Mouse (Mus musculus) skeletal muscle tissue, adult 2 months (tissue): ENCODE data around the gene C130074G19Rik.

ENCODE experiments used
- DNase-seq: peaks from one replicate; pipeline ENCODE4 v3.0.0-alpha.2; 2012; ENCODE audit warnings: low read depth, low spot score

Gene C130074G19Rik

DNA sequence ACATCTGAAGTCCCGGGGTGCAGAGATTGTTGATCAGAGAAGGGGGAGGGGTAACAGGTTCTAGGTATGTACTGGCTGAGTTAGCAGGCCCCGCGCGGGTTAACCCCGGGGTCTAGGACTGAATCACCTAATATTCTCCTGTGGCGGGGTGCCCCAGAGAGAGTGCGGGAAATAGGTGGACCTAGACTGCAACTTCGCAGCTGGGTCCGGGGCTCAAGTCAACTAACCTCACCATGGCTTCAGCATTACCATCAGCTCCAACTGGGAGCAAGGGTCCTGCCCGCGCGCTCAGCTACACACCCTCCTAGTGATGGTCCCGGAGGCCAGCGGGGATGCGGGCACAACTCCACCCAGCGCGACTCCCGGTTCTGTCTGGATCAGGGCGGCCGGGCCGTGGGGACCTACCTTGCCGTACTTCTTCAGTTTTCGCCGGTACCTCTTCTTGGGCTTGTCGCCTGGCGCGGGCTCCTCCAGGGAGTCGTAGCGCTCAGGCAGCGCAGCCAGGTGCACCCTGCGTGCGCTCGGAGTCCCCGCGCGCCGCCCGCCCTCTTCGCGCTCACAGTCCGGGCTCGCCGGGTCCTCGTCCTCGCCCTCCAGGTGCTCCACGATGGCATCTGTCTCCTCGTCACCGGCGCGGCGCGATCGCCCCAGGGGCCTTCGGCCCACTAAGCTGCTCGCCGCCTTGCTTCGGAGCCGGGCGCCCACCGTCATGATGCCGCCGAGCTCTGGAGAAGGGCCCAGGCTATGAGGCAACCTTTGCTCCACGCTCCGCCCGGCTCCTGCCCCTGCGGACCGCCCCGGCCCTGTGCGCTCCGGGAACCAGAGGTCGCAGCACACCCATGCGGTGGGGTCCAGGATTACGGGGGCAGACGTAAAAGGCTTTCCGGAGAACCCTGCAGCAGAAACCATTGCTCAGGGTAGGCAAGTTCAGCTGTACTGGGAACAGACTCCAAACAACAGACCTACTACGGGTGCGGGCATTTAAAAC, at the start of gene C130074G19Rik:
C130074G19Rik (minus strand) TSS at position 938 of the 988 bp plus-strand sequence.
- peak; percentile 19 for DNase-seq

GRCm38 (mm10) chr1:184931097-184931496, 48.1 kb upstream of the C130074G19Rik start:
- DNase-seq, result no peak

DNA sequence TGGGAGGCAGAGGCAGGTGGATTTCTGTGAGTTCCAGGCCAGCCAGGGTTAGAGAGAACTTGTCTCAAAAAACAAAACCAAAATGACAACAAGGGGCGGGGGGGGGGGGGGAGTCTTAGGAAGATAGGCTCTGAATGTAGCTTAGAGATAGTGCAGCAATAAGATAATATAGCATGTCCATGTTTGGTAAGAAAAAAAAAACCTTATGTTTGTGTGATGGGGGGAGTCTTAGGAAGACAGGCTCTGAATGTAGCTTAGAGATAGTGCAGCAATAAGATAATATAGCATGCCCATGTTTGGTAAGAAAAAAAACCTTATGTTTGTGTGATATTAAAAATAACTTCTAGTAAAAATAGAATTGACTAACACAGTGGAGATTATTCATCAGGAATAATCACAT, 45.4 kb upstream of the C130074G19Rik start:
- DNase-seq, result no peak

DNA sequence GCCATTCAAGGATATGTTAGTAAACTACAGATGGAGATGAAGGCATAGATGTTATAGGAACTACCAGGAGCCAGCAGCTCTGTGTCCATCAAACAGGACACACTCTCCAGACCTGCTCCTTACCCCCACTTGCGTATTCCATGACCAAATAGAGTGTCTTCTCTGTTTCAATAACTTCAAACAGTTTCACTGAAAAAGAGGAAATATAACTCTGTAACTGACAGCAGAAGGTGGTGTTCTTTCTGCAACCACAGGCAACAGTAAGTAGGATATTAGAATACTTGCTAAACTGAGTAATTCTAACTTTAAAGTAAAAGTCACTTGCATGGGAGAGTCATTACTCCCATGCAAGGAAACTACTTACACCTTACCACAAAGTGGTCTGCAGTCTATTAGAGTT, 44.9 kb upstream of the C130074G19Rik start:
- no peak for DNase-seq

- DNase-seq, result peak; percentile 86
These were observed 39.8 kb upstream of the C130074G19Rik start for GRCm38 (mm10) chr1:184922824-184923223.

DNA sequence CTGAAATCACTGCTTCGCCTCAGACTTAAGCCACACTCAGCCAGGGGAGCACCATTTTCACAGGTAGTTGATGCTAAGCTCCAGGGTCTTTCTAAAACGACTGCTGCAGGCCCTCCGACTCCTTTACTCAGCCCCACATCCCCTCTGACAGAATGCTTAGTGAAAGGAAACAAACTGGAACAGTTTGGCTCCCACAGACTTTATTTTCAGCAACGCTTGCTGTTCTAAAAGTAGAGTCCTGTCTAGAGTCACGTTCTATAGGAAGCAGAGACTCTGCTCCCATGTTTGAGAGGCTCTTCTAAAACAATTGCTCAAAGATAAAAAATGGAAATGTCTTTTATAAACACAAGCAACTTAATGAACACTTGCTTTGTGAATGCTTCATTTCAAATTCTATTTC, 37.0 kb upstream of the C130074G19Rik start:
- DNase-seq, result no peak

DNA sequence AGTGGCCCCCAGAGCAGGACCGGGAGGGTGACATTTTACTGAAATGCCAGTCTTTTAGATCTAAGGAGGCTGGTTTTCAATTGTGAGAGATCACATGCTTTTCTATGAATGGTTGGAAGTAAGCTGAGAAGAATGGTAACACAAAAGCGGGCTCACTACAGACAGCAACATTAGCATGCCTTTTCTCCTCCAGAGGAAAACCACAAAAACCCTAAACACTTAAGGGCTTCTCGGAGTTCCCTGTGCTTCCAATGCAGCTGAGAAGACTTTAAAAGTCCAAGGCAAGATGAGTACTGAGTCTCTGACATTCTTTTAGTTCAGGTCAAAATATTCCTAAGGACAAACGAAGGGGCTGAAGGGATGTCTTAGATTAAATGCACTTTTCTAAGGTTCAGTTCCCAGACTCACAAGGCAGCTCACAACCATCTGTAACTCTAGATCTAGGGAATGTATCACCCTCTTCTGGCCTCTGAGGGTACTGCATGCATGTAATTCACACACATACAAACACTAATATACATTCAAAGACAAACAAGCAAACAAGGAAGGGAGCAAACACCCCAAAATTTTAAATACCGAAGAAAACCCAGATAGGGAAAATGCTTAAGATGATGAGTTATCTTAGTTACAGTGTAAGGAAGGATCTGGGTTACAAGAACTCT, 35.3 kb upstream of the C130074G19Rik start:
- DNase-seq, result no peak

DNA sequence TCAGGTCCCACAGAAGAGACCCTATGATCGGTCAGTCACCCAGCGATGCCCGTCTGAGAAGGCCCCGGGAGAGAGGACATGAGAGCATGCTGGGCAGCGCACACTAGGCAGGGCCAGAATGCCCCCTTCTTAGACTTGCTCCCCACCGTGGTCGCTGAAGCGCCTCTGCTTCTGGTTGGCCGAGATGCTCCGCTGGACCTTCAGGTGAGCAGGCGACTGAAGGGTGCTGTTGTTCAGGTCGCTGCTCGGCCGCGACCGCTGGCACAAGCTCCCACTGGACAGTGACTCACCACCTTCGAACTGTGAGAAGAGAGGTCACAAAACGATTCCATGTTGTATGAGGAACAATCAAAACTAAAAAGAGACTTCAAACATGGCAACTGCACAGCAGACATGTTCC, 29.3 kb upstream of the C130074G19Rik start:
- DNase-seq, result no peak

GRCm38 (mm10) chr1:184911861-184912260, 28.8 kb upstream of the C130074G19Rik start:
- DNase-seq, result no peak

GRCm38 (mm10) chr1:184908558-184908957, 25.5 kb upstream of the C130074G19Rik start:
- peak; percentile 27 for DNase-seq

GRCm38 (mm10) chr1:184905904-184906745, 23.1 kb upstream of the C130074G19Rik start:
- DNase-seq, result no peak

- DNase-seq, result no peak
These were observed 22.4 kb upstream of the C130074G19Rik start for GRCm38 (mm10) chr1:184905371-184905770.

GRCm38 (mm10) chr1:184903697-184904096, 20.7 kb upstream of the C130074G19Rik start:
- DNase-seq, result no peak

GRCm38 (mm10) chr1:184902886-184903285, 19.9 kb upstream of the C130074G19Rik start:
- no peak for DNase-seq

- peak; percentile 39 for DNase-seq
These were observed 14.3 kb upstream of the C130074G19Rik start for GRCm38 (mm10) chr1:184897350-184897749.

DNA sequence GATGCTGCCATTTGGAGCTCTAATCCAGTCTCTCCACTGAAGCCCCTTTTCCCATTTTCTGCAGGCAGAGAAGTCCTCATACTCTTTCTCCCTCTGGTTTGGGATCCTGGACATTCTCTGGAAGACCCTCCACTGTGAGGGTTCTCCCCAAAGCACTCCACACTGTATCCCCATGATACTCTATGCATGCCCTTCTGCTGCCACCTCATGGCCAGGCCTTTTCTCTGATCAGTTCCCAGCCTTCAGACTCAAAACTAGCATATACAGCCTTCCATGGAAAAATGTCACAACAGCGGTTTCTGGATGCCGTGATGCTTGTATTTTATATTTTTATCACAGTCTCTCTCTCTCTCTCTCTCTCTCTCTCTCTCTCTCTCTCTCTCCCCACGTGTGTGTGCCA, 9.0 kb upstream of the C130074G19Rik start:
- DNase-seq, result no peak

GRCm38 (mm10) chr1:184889454-184889853, 6.4 kb upstream of the C130074G19Rik start:
- DNase-seq, result no peak

DNA sequence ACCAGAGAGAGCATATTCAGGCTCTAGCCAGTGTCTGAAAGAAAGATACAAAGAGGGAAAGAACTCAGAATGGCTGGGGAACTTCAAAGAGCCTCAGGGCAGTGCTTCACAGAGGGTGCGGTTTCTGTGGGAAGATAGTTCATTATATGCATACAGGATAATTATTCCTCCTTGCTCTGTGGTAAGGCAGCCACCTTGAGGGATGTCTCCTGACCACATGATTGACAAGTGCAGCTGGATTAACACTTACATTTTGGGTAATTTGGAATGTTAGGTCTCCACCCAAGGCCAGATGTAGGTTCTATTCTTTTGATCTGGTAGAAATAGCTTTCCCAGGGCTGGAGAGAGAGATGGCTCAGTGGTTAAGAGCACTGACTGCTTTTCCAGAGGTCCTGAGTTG, 3.1 kb upstream of the C130074G19Rik start:
- DNase-seq, result no peak

DNA sequence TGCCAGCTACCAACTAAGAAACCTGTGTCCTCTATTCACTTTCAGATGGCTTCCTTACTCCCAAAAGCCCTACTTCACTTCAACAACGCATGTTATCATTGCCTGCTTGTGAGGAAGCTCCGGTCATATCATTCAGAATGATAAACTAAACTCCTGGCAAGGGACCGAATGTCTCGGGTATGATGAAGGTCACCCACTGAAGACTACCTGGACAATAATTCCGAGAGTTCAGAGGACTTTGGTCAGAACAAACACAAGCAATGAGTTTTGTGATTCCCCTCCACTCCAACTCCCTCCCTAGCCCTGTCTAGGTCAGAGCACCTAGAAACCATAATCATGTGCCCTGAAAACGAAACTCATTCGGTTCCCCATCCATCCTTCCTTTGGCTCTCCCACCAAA, 1.2 kb downstream of the C130074G19Rik start:
- no peak for DNase-seq

GRCm38 (mm10) chr1:184881211-184881610, 1.8 kb downstream of the C130074G19Rik start:
- DNase-seq, result no peak

- no peak for DNase-seq
These were observed 4.2 kb downstream of the C130074G19Rik start for GRCm38 (mm10) chr1:184878860-184879259.

- no peak for DNase-seq
These were observed 5.7 kb downstream of the C130074G19Rik start for GRCm38 (mm10) chr1:184877306-184877705.
